ENCODE assay signal across 11 mouse cellular contexts in genomic region chr7:24269256-24269655, GRCm38 (mm10). TPM values are rescaled to one million over a fixed set of nuclear protein-coding genes. Genes with fewer than 3 reads are reported as not detected.
DNase-seq lines count a peak whose midpoint lies in the region; ATAC-seq lines count a peak whose summit lies in the region.
"Had no signal": no experiment of that assay in that cellular context is flagged by ENCODE, and none has a peak within 500 bp of the region (broad histone marks: within the 10 kb centered on the region; RNA-seq: fewer than 3 reads in every experiment).

No protein-coding gene starts in this region.

- no peak for ATAC-seq in forebrain, embryonic 15.5 days (replicated peaks)
- ATAC-seq in kidney, embryonic 14.5 days (ENCODE audit: low FRiP score, low TSS enrichment) = peak; percentile 28
- ATAC-seq in midbrain, embryonic 12.5 days (ENCODE audit: low FRiP score, low read depth) = no peak

- H3K4me3 ChIP-seq in forebrain, embryonic 10.5 days = peak overlapping the region; percentile 64; the same call in 1 of the 2 replicates
- H3K4me3 ChIP-seq in forebrain, embryonic 15.5 days = no peak overlapping the region
- H3K4me3 ChIP-seq in kidney, embryonic 14.5 days (ENCODE audit: low read length) = no peak overlapping the region
- H3K4me3 ChIP-seq in midbrain, embryonic 12.5 days = no peak overlapping the region

- H3K36me3 ChIP-seq in forebrain, embryonic 10.5 days (replicated peaks) = peaks cover 14% of the 10 kb centered on the region
- peaks cover 6% of the 10 kb centered on the region for H3K36me3 ChIP-seq in forebrain, embryonic 15.5 days
- peaks cover 4% of the 10 kb centered on the region; the same call in 1 of the 2 replicates for H3K36me3 ChIP-seq in kidney, embryonic 14.5 days (ENCODE audit: control insufficient read depth, insufficient read depth, low read length)
- H3K36me3 ChIP-seq in midbrain, embryonic 12.5 days = peaks cover 9% of the 10 kb centered on the region

- no peak overlapping the region for H3K9ac ChIP-seq in forebrain, embryonic 15.5 days (replicated peaks)
- H3K9ac ChIP-seq in kidney, embryonic 14.5 days (ENCODE audit: low read depth, low read length) = no peak overlapping the region
- no peak overlapping the region for H3K9ac ChIP-seq in midbrain, embryonic 12.5 days (replicated peaks)

- H3K9me3 ChIP-seq in forebrain, embryonic 10.5 days = no peaks in the 10 kb centered on the region; the same call in 1 of the 2 replicates
- H3K9me3 ChIP-seq in forebrain, embryonic 15.5 days = no peaks in the 10 kb centered on the region
- H3K9me3 ChIP-seq in kidney, embryonic 14.5 days (ENCODE audit: control insufficient read depth, low read length) = no peaks in the 10 kb centered on the region
- H3K9me3 ChIP-seq in midbrain, embryonic 12.5 days = no peaks in the 10 kb centered on the region

- H3K4me2 ChIP-seq in forebrain, embryonic 15.5 days (replicated peaks) = no peak overlapping the region
- H3K4me2 ChIP-seq in kidney, embryonic 14.5 days (replicated peaks; ENCODE audit: low read depth, low read length) = no peak overlapping the region
- H3K4me2 ChIP-seq in midbrain, embryonic 12.5 days (replicated peaks) = peak overlapping the region; percentile 77; the same call in 1 of the 2 replicates

- WGBS in forebrain, embryonic 10.5 days = 86% methylated on average over 3 of the region's 3 CpGs
- 81% methylated on average over 3 of the region's 3 CpGs for WGBS in forebrain, embryonic 15.5 days
- 76% methylated on average over 3 of the region's 3 CpGs for WGBS in kidney, embryonic 14.5 days
- WGBS in midbrain, embryonic 12.5 days = 82% methylated on average over 3 of the region's 3 CpGs

- peaks cover 10% of the 10 kb centered on the region for H3K4me1 ChIP-seq in forebrain, embryonic 10.5 days
- H3K4me1 ChIP-seq in forebrain, embryonic 15.5 days = peaks cover 12% of the 10 kb centered on the region
- 0 out of 2 replicates have a peak, but pooled peaks cover 3% of the 10 kb centered on the region for H3K4me1 ChIP-seq in kidney, embryonic 14.5 days (ENCODE audit: control insufficient read depth, insufficient read depth, low read length)
- H3K4me1 ChIP-seq in midbrain, embryonic 12.5 days = peaks cover 8% of the 10 kb centered on the region

- no peak overlapping the region for H3K27ac ChIP-seq in forebrain, embryonic 10.5 days
- H3K27ac ChIP-seq in forebrain, embryonic 15.5 days (replicated peaks) = no peak overlapping the region
- no peak overlapping the region for H3K27ac ChIP-seq in kidney, embryonic 14.5 days (ENCODE audit: low read depth, low read length)
- no peak overlapping the region for H3K27ac ChIP-seq in midbrain, embryonic 12.5 days (replicated peaks)

- no peaks in the 10 kb centered on the region for H3K27me3 ChIP-seq in forebrain, embryonic 10.5 days (ENCODE audit: poor library complexity, severe bottlenecking)
- no peaks in the 10 kb centered on the region for H3K27me3 ChIP-seq in forebrain, embryonic 15.5 days
- H3K27me3 ChIP-seq in kidney, embryonic 14.5 days (ENCODE audit: control insufficient read depth, insufficient read depth, low read length) = no peaks in the 10 kb centered on the region
- no peaks in the 10 kb centered on the region for H3K27me3 ChIP-seq in midbrain, embryonic 12.5 days

- DNase-seq in forebrain, embryonic 10.5 days (ENCODE audit: extremely low spot score, low spot score) = no peak
- DNase-seq in kidney, postnatal 14 days = no peak
- DNase-seq in ES-CJ7 (ENCODE audit: low read depth, low spot score) = peak; percentile 52
- DNase-seq in spleen, adult 18-20 months = no peak
- DNase-seq in frontal cortex, postnatal 25 days (ENCODE audit: low spot score in 2 of 2) = no peak
- DNase-seq: adrenal gland, postnatal 10 days; kidney, adult 2 months; layer of hippocampus, postnatal 36 days had no signal

RNA-seq across cellular contexts. Expression of gene Zfp93, which starts 1.0 kb away (rescaled TPM):
- polyA plus RNA-seq in forebrain, embryonic 10.5 days (2016; fragmentation: Nextera tagmentation; extraction: Ambion mirVana) = 7.1 and 9.6 TPM in 2 replicates
- 9.3 and 12.1 TPM in 2 replicates for polyA plus RNA-seq in forebrain, embryonic 15.5 days (2015; fragmentation: Nextera tagmentation; extraction: Ambion mirVana)
- 6.3 and 11.8 TPM in 2 replicates for polyA plus RNA-seq in kidney, embryonic 14.5 days (2014; fragmentation: Nextera tagmentation; extraction: Ambion mirVana)
- 7.1 and 7.7 TPM in 2 replicates for polyA plus RNA-seq in midbrain, embryonic 12.5 days (2016; fragmentation: Nextera tagmentation; extraction: Ambion mirVana)

RNA-seq across cellular contexts. Expression of gene Zfp108, which starts 14.7 kb away (rescaled TPM):
- polyA plus RNA-seq in forebrain, embryonic 10.5 days (2016; fragmentation: Nextera tagmentation; extraction: Ambion mirVana) = 2.2 and 2.7 TPM in 2 replicates
- polyA plus RNA-seq in forebrain, embryonic 15.5 days (2015; fragmentation: Nextera tagmentation; extraction: Ambion mirVana) = 4.1 and 5.3 TPM in 2 replicates
- 1.6 and 3.5 TPM in 2 replicates for polyA plus RNA-seq in kidney, embryonic 14.5 days (2014; fragmentation: Nextera tagmentation; extraction: Ambion mirVana)
- polyA plus RNA-seq in midbrain, embryonic 12.5 days (2016; fragmentation: Nextera tagmentation; extraction: Ambion mirVana) = 3.8 and 4.8 TPM in 2 replicates

RNA-seq across cellular contexts. Expression of gene Zfp61, which starts 31.8 kb away (rescaled TPM):
- 39.6 and 41.9 TPM in 2 replicates for polyA plus RNA-seq in forebrain, embryonic 10.5 days (2016; fragmentation: Nextera tagmentation; extraction: Ambion mirVana)
- polyA plus RNA-seq in forebrain, embryonic 15.5 days (2015; fragmentation: Nextera tagmentation; extraction: Ambion mirVana) = 51.2 and 59.0 TPM in 2 replicates
- polyA plus RNA-seq in kidney, embryonic 14.5 days (2014; fragmentation: Nextera tagmentation; extraction: Ambion mirVana) = 31.3 and 39.5 TPM in 2 replicates
- polyA plus RNA-seq in midbrain, embryonic 12.5 days (2016; fragmentation: Nextera tagmentation; extraction: Ambion mirVana) = 45.1 and 45.4 TPM in 2 replicates

RNA-seq across cellular contexts. Expression of gene Zfp109, which starts 31.9 kb away (rescaled TPM):
- 5.4 and 7.1 TPM in 2 replicates for polyA plus RNA-seq in forebrain, embryonic 10.5 days (2016; fragmentation: Nextera tagmentation; extraction: Ambion mirVana)
- 4.6 and 6.2 TPM in 2 replicates for polyA plus RNA-seq in forebrain, embryonic 15.5 days (2015; fragmentation: Nextera tagmentation; extraction: Ambion mirVana)
- polyA plus RNA-seq in kidney, embryonic 14.5 days (2014; fragmentation: Nextera tagmentation; extraction: Ambion mirVana) = 1.7 and 5.0 TPM in 2 replicates
- 3.8 and 5.2 TPM in 2 replicates for polyA plus RNA-seq in midbrain, embryonic 12.5 days (2016; fragmentation: Nextera tagmentation; extraction: Ambion mirVana)

RNA-seq across cellular contexts. Expression of gene Zfp94, which starts 47.2 kb away (rescaled TPM):
- polyA plus RNA-seq in forebrain, embryonic 10.5 days (2016; fragmentation: Nextera tagmentation; extraction: Ambion mirVana) = 12.9 and 13.2 TPM in 2 replicates
- polyA plus RNA-seq in forebrain, embryonic 15.5 days (2015; fragmentation: Nextera tagmentation; extraction: Ambion mirVana) = 24.5 and 24.7 TPM in 2 replicates
- polyA plus RNA-seq in kidney, embryonic 14.5 days (2014; fragmentation: Nextera tagmentation; extraction: Ambion mirVana) = 9.6 and 10.3 TPM in 2 replicates
- polyA plus RNA-seq in midbrain, embryonic 12.5 days (2016; fragmentation: Nextera tagmentation; extraction: Ambion mirVana) = 16.6 and 18.1 TPM in 2 replicates
